Mouse (Mus musculus) embryonic facial prominence, embryonic 12.5 days (tissue): ENCODE data around the gene Fcgrt. TPM values are rescaled to one million over a fixed set of nuclear protein-coding genes. Genes with fewer than 3 reads are reported as not detected.
"Not testable (repeated sequence)": the region's sequence is repeated elsewhere in the genome, so short reads cannot be mapped to it uniquely, and the experiment has no call there.

Source experiments
- ATAC-seq: fragments of 200-750 bp; cut with Nextera tagmentation; 2 replicates; pipeline ENCODE4 v1.8.0; 2017; ENCODE audit not compliant: insufficient number of reproducible peaks, insufficient read depth, low FRiP score, low TSS enrichment
- H3K27ac ChIP-seq: fragments of 300-500 bp; sonication (generic); 2 replicates; pipeline ENCODE4 v1.5.1; 2016; ENCODE audit warnings: mild to moderate bottlenecking
- H3K27me3 ChIP-seq: fragments of 300-500 bp; sonication (generic); 2 replicates; pipeline ENCODE4 v1.6.1; 2016; ENCODE audit warnings: mild to moderate bottlenecking, moderate library complexity
- H3K36me3 ChIP-seq: fragments of 300-500 bp; sonication (generic); 2 replicates; pipeline ENCODE4 v1.6.1; 2016; ENCODE audit warnings: mild to moderate bottlenecking
- H3K4me1 ChIP-seq: fragments of 300-500 bp; sonication (generic); 2 replicates; pipeline ENCODE4 v1.6.1; 2016
- H3K4me2 ChIP-seq: fragments of 300-500 bp; sonication (generic); replicated peaks from 2 replicates; pipeline ENCODE4 v1.6.1; 2016; ENCODE audit warnings: mild to moderate bottlenecking, moderate library complexity
- H3K4me3 ChIP-seq: fragments of 300-500 bp; sonication (generic); 2 replicates; pipeline ENCODE4 v1.5.1; 2016; ENCODE audit warnings: mild to moderate bottlenecking
- H3K9ac ChIP-seq: fragments of 300-500 bp; sonication (generic); 2 replicates; pipeline ENCODE4 v1.6.1; 2016; ENCODE audit warnings: mild to moderate bottlenecking, moderate library complexity
- H3K9me3 ChIP-seq: fragments of 300-500 bp; sonication (generic); 2 replicates; pipeline ENCODE4 v1.6.1; 2016; ENCODE audit warnings: mild to moderate bottlenecking, moderate library complexity
- WGBS: fragments of 180-500 bp; shearing (Covaris S2); methylation state at CpG from one replicate; pipeline ENCODE4 v1.1.7; 2016; 5-methylcytosine and 5-hydroxymethylcytosine counted together
- polyA plus RNA-seq: library from polyadenylated mRNA; unstranded; fragments of >200 nt; fragmentation: Nextera tagmentation; extraction: Ambion mirVana; gene quantifications from 2 replicates; pipeline ENCODE4 v1.2.1, GENCODE M21; 2016

The Fcgrt gene
- 25.8 and 26.0 TPM in 2 replicates for polyA plus RNA-seq

- peak; percentile 82; the same call in 1 of the 2 replicates for ATAC-seq
- WGBS: 48% methylated on average over 7 of the region's 7 CpGs
These were observed at the start of gene Fcgrt for GRCm38 (mm10) chr7:45103652-45104180. TSS of gene Fcgrt (minus strand) at chr7:45103851.

GRCm38 (mm10) chr7:45153052-45153451, 49.4 kb upstream of the Fcgrt start:
- not testable (repeated sequence) for H3K27ac ChIP-seq, H3K4me3 ChIP-seq, ATAC-seq, H3K9me3 ChIP-seq, H3K9ac ChIP-seq, H3K27me3 ChIP-seq
- Histone ChIP-seq H3K36me3 (peaks cover 12% of the 10 kb centered on the region), H3K4me2 (0 out of 2 replicates have a peak overlapping the region, but pooled peaks have one; percentile 74), H3K4me1 (peaks cover 16% of the 10 kb centered on the region)
- 97% methylated on average over 2 of the region's 2 CpGs for WGBS

More at GRCm38 (mm10) chr7:45103652-45104180, at the start of gene Fcgrt:
- Histone ChIP-seq H3K4me1 (peaks cover 21% of the 10 kb centered on the region), H3K9me3 (no peaks in the 10 kb centered on the region), H3K27ac (peak within 1 kb of the TSS; percentile 90), H3K36me3 (no peaks in the 10 kb centered on the region), H3K4me3 (peak within 1 kb of the TSS; percentile 20; the same call in 1 of the 2 replicates), H3K4me2 (peak within 1 kb of the TSS; percentile 36), H3K9ac (peak within 1 kb of the TSS; percentile 49; the same call in 1 of the 2 replicates), H3K27me3 (no peaks in the 10 kb centered on the region)

GRCm38 (mm10) chr7:45151303-45151702, 47.7 kb upstream of the Fcgrt start:
- peaks cover 16% of the 10 kb centered on the region for H3K4me1 ChIP-seq
- H3K9me3 ChIP-seq: no peaks in the 10 kb centered on the region
- no peak for ATAC-seq
- no peak overlapping the region for H3K9ac ChIP-seq
- peak overlapping the region; percentile 17; the same call in 1 of the 2 replicates for H3K27ac ChIP-seq
- WGBS: 37% methylated on average over 11 of the region's 11 CpGs
- no peak overlapping the region for H3K4me2 ChIP-seq
- H3K4me3 ChIP-seq: no peak overlapping the region
- no peaks in the 10 kb centered on the region for H3K27me3 ChIP-seq
- H3K36me3 ChIP-seq: peaks cover 20% of the 10 kb centered on the region

- ATAC-seq: no peak
- Histone ChIP-seq H3K27ac (no peak overlapping the region), H3K4me1 (peaks cover 16% of the 10 kb centered on the region), H3K36me3 (peaks cover 30% of the 10 kb centered on the region), H3K4me2 (no peak overlapping the region), H3K4me3 (no peak overlapping the region), H3K9ac (peak overlapping the region; percentile 32; the same call in 1 of the 2 replicates), H3K27me3 (no peaks in the 10 kb centered on the region), H3K9me3 (no peaks in the 10 kb centered on the region)
- 40% methylated on average over 4 of the region's 4 CpGs for WGBS
These were observed 46.7 kb upstream of the Fcgrt start for GRCm38 (mm10) chr7:45150321-45150720.

- no peak for ATAC-seq
- Histone ChIP-seq H3K4me2 (no peak overlapping the region), H3K9me3 (no peaks in the 10 kb centered on the region), H3K4me1 (peaks cover 16% of the 10 kb centered on the region), H3K27me3 (no peaks in the 10 kb centered on the region), H3K4me3 (no peak overlapping the region), H3K9ac (no peak overlapping the region), H3K36me3 (peaks cover 36% of the 10 kb centered on the region), H3K27ac (no peak overlapping the region)
- 55% methylated on average over 6 of the region's 6 CpGs for WGBS
These were observed 45.9 kb upstream of the Fcgrt start for GRCm38 (mm10) chr7:45149545-45149944.

GRCm38 (mm10) chr7:45148534-45149098, 45.0 kb upstream of the Fcgrt start:
- WGBS: 62% methylated on average over 4 of the region's 4 CpGs
- H3K27ac ChIP-seq: no peak overlapping the region
- H3K4me1 ChIP-seq: peaks cover 15% of the 10 kb centered on the region
- no peak overlapping the region for H3K4me2 ChIP-seq
- H3K4me3 ChIP-seq: no peak overlapping the region
- H3K9ac ChIP-seq: no peak overlapping the region
- no peaks in the 10 kb centered on the region for H3K9me3 ChIP-seq
- H3K27me3 ChIP-seq: no peaks in the 10 kb centered on the region
- peaks cover 45% of the 10 kb centered on the region for H3K36me3 ChIP-seq
- ATAC-seq: no peak

GRCm38 (mm10) chr7:45147899-45148298, 44.2 kb upstream of the Fcgrt start:
- WGBS: 91% methylated on average over 11 of the region's 11 CpGs
- no peaks in the 10 kb centered on the region for H3K9me3 ChIP-seq
- peaks cover 11% of the 10 kb centered on the region; the same call in 1 of the 2 replicates for H3K4me1 ChIP-seq
- H3K4me2 ChIP-seq: no peak overlapping the region
- no peaks in the 10 kb centered on the region for H3K27me3 ChIP-seq
- no peak overlapping the region for H3K9ac ChIP-seq
- no peak overlapping the region for H3K4me3 ChIP-seq
- peaks cover 52% of the 10 kb centered on the region for H3K36me3 ChIP-seq
- H3K27ac ChIP-seq: no peak overlapping the region
- no peak for ATAC-seq

- Histone ChIP-seq H3K9me3 (no peaks in the 10 kb centered on the region), H3K4me3 (no peak overlapping the region), H3K27ac (no peak overlapping the region), H3K36me3 (peaks cover 59% of the 10 kb centered on the region), H3K9ac (no peak overlapping the region), H3K27me3 (no peaks in the 10 kb centered on the region), H3K4me1 (peaks cover 11% of the 10 kb centered on the region; the same call in 1 of the 2 replicates), H3K4me2 (no peak overlapping the region)
- WGBS: 93% methylated on average over 11 of the region's 11 CpGs
- ATAC-seq: no peak
These were observed 43.6 kb upstream of the Fcgrt start for GRCm38 (mm10) chr7:45147267-45147666.

GRCm38 (mm10) chr7:45145460-45145859, 41.8 kb upstream of the Fcgrt start:
- no peak for ATAC-seq
- Histone ChIP-seq H3K4me1 (0 out of 2 replicates have a peak, but pooled peaks cover under 1% of the 10 kb centered on the region), H3K36me3 (peaks cover 62% of the 10 kb centered on the region), H3K9me3 (no peaks in the 10 kb centered on the region), H3K4me2 (no peak overlapping the region), H3K9ac (no peak overlapping the region), H3K27ac (no peak overlapping the region), H3K27me3 (no peaks in the 10 kb centered on the region), H3K4me3 (no peak overlapping the region)
- WGBS: 98% methylated on average over 8 of the region's 8 CpGs

GRCm38 (mm10) chr7:45144368-45145174, 40.9 kb upstream of the Fcgrt start:
- H3K9me3 ChIP-seq: no peaks in the 10 kb centered on the region
- no peak overlapping the region for H3K4me2 ChIP-seq
- H3K4me3 ChIP-seq: no peak overlapping the region
- no peak overlapping the region for H3K9ac ChIP-seq
- H3K27me3 ChIP-seq: no peaks in the 10 kb centered on the region
- no peaks in the 10 kb centered on the region for H3K4me1 ChIP-seq
- no peak for ATAC-seq
- no peak overlapping the region for H3K27ac ChIP-seq
- WGBS: 84% methylated on average over 13 of the region's 13 CpGs
- H3K36me3 ChIP-seq: peaks cover 62% of the 10 kb centered on the region

GRCm38 (mm10) chr7:45141914-45142313, 38.3 kb upstream of the Fcgrt start:
- H3K36me3 ChIP-seq: peaks cover 47% of the 10 kb centered on the region
- no peak overlapping the region for H3K27ac ChIP-seq
- H3K9me3 ChIP-seq: no peaks in the 10 kb centered on the region
- no peak overlapping the region for H3K4me3 ChIP-seq
- H3K4me1 ChIP-seq: no peaks in the 10 kb centered on the region
- H3K4me2 ChIP-seq: no peak overlapping the region
- H3K27me3 ChIP-seq: no peaks in the 10 kb centered on the region
- no peak for ATAC-seq
- WGBS: 86% methylated on average over 5 of the region's 5 CpGs
- no peak overlapping the region for H3K9ac ChIP-seq
